Mouse (Mus musculus): Measurements from ENCODE around the gene Set.

Set gene

GRCm38 (mm10) chr2:30061215-30062166 is 4.3 kb downstream of the Set start:
- DNase-seq (ENCODE audit: low spot score in 2 of 2), result peak; percentile 33 to 45

GRCm38 (mm10) chr2:30062249-30063093 is 5.3 kb downstream of the Set start:
- peak in 1 of 2 experiments; percentile 26 for DNase-seq (ENCODE audit: low spot score in 2 of 2)

GRCm38 (mm10) chr2:30063235-30063634 is 6.1 kb downstream of the Set start:
- DNase-seq (ENCODE audit: low spot score in 2 of 2), result no peak

- DNase-seq (ENCODE audit: low spot score in 2 of 2), result no peak
Measured at GRCm38 (mm10) chr2:30063791-30064190, 6.6 kb downstream of the Set start.

GRCm38 (mm10) chr2:30064298-30064697 is 7.1 kb downstream of the Set start:
- DNase-seq (ENCODE audit: low spot score in 2 of 2), result no peak

GRCm38 (mm10) chr2:30066046-30066901 is 9.1 kb downstream of the Set start:
- DNase-seq (ENCODE audit: low spot score in 2 of 2), result peak; percentile 87 to 91

- DNase-seq (ENCODE audit: low spot score in 2 of 2), result peak in 1 of 2 experiments; percentile 42
Measured at GRCm38 (mm10) chr2:30067031-30067888, 10.1 kb downstream of the Set start.

GRCm38 (mm10) chr2:30067962-30068361 is 10.8 kb downstream of the Set start:
- DNase-seq (ENCODE audit: low spot score in 2 of 2), result no peak

- no peak for DNase-seq (ENCODE audit: low spot score in 2 of 2)
Measured at GRCm38 (mm10) chr2:30072875-30073274, 15.7 kb downstream of the Set start.

GRCm38 (mm10) chr2:30073285-30073684 is 16.1 kb downstream of the Set start:
- DNase-seq (ENCODE audit: low spot score in 2 of 2), result no peak

GRCm38 (mm10) chr2:30075625-30076024 is 18.4 kb downstream of the Set start:
- DNase-seq (ENCODE audit: low spot score in 2 of 2), result no peak

GRCm38 (mm10) chr2:30076439-30076838 is 19.3 kb downstream of the Set start:
- no peak for DNase-seq (ENCODE audit: low spot score in 2 of 2)

- DNase-seq (ENCODE audit: low spot score in 2 of 2), result no peak
Measured at GRCm38 (mm10) chr2:30076959-30077358, 19.8 kb downstream of the Set start.

- peak; percentile 69 to 82 for DNase-seq (ENCODE audit: low spot score in 2 of 2)
Measured at GRCm38 (mm10) chr2:30077502-30078348, 20.5 kb downstream of the Set start, which contains the start of gene Pkn3. TSS of gene Pkn3 (plus strand) at chr2:30077684.

- no peak for DNase-seq (ENCODE audit: low spot score in 2 of 2)
Measured at GRCm38 (mm10) chr2:30078349-30078712, 21.2 kb downstream of the Set start.

GRCm38 (mm10) chr2:30078760-30079159 is 21.6 kb downstream of the Set start:
- DNase-seq (ENCODE audit: low spot score in 2 of 2), result no peak

GRCm38 (mm10) chr2:30080181-30080800 is 23.1 kb downstream of the Set start:
- no peak for DNase-seq (ENCODE audit: low spot score in 2 of 2)

- DNase-seq (ENCODE audit: low spot score in 2 of 2), result no peak
Measured at GRCm38 (mm10) chr2:30084113-30084512, 26.9 kb downstream of the Set start.

- no peak for DNase-seq (ENCODE audit: low spot score in 2 of 2)
Measured at GRCm38 (mm10) chr2:30084632-30085031, 27.5 kb downstream of the Set start.

All from natural killer cell, adult 2 months (primary cell).